8 mouse cellular contexts compared by ENCODE assay signal in genomic region chr2:13793054-13793968, GRCm38 (mm10). TPM values are rescaled to one million over a fixed set of nuclear protein-coding genes. Genes with fewer than 3 reads are reported as not detected.
DNase-seq lines count a peak whose midpoint lies in the region; ATAC-seq lines count a peak whose summit lies in the region.

No protein-coding gene starts in this region.

- peak overlapping the region; percentile 63 for H3K4me3 ChIP-seq in heart, embryonic 11.5 days (ENCODE audit: low read depth, low read length)
- peak overlapping the region; percentile 49 for H3K4me3 ChIP-seq in liver, embryonic 15.5 days (replicated peaks)
- H3K4me3 ChIP-seq in neural tube, embryonic 14.5 days (ENCODE audit: low read depth, low read length) = peak overlapping the region; percentile 64

- no peak overlapping the region for H3K27ac ChIP-seq in heart, embryonic 11.5 days (ENCODE audit: low read depth, low read length)
- no peak overlapping the region for H3K27ac ChIP-seq in liver, embryonic 15.5 days (replicated peaks)
- H3K27ac ChIP-seq in neural tube, embryonic 14.5 days (ENCODE audit: low read depth, low read length) = no peak overlapping the region

- peak; percentile 61 for ATAC-seq in heart, embryonic 11.5 days (replicated peaks; ENCODE audit: insufficient number of reproducible peaks, low FRiP score, low TSS enrichment)
- no peak for ATAC-seq in liver, embryonic 15.5 days (ENCODE audit: insufficient read depth)
- ATAC-seq in neural tube, embryonic 14.5 days (ENCODE audit: low read depth) = peak; percentile 96

- peak overlapping the region; percentile 56 for H3K9ac ChIP-seq in heart, embryonic 11.5 days (ENCODE audit: low read depth, low read length)
- no peak overlapping the region for H3K9ac ChIP-seq in liver, embryonic 15.5 days
- H3K9ac ChIP-seq in neural tube, embryonic 14.5 days (replicated peaks; ENCODE audit: low read depth, low read length) = peak overlapping the region; percentile 76

- H3K36me3 ChIP-seq in heart, embryonic 11.5 days (ENCODE audit: control insufficient read depth, insufficient read depth, low read length) = no peaks in the 10 kb centered on the region
- H3K36me3 ChIP-seq in liver, embryonic 15.5 days (replicated peaks) = no peaks in the 10 kb centered on the region
- no peaks in the 10 kb centered on the region for H3K36me3 ChIP-seq in neural tube, embryonic 14.5 days (ENCODE audit: control insufficient read depth, insufficient read depth, low read length)

- no peaks in the 10 kb centered on the region for H3K9me3 ChIP-seq in heart, embryonic 11.5 days (replicated peaks; ENCODE audit: control insufficient read depth, low read length)
- no peaks in the 10 kb centered on the region for H3K9me3 ChIP-seq in liver, embryonic 15.5 days (replicated peaks)
- no peaks in the 10 kb centered on the region for H3K9me3 ChIP-seq in neural tube, embryonic 14.5 days (ENCODE audit: control insufficient read depth, low read length)

- H3K4me1 ChIP-seq in heart, embryonic 11.5 days (ENCODE audit: control insufficient read depth, insufficient read depth, low read length) = peaks cover 3% of the 10 kb centered on the region; the same call in 1 of the 2 replicates
- H3K4me1 ChIP-seq in liver, embryonic 15.5 days (replicated peaks) = no peaks in the 10 kb centered on the region; the same call in 1 of the 2 replicates
- peaks cover 6% of the 10 kb centered on the region; the same call in 1 of the 2 replicates for H3K4me1 ChIP-seq in neural tube, embryonic 14.5 days (ENCODE audit: control insufficient read depth, insufficient read depth, low read length)

- peak; percentile 6 to 21 for DNase-seq in cerebellum, postnatal 25 days
- DNase-seq in cerebellum, adult 9-10 months = no peak
- DNase-seq in embryo, embryonic 10 days (ENCODE audit: low spot score) = peak; percentile 72
- peak; percentile 57 to 71 for DNase-seq in kidney, adult 8-10 months
- peak; percentile 8 for DNase-seq in testis, postnatal 14 days (ENCODE audit: low spot score)

- peaks cover 39% of the 10 kb centered on the region for H3K27me3 ChIP-seq in heart, embryonic 11.5 days (ENCODE audit: control insufficient read depth, insufficient read depth, low read length)
- peaks cover 39% of the 10 kb centered on the region for H3K27me3 ChIP-seq in liver, embryonic 15.5 days
- H3K27me3 ChIP-seq in neural tube, embryonic 14.5 days (ENCODE audit: control insufficient read depth, insufficient read depth, low read length) = 0 out of 2 replicates have a peak, but pooled peaks cover 7% of the 10 kb centered on the region

- peak overlapping the region; percentile 98 for H3K4me2 ChIP-seq in heart, embryonic 11.5 days
- peak overlapping the region; percentile 68 for H3K4me2 ChIP-seq in liver, embryonic 15.5 days
- peak overlapping the region; percentile 95 for H3K4me2 ChIP-seq in neural tube, embryonic 14.5 days (ENCODE audit: low read depth, low read length)

- 1% methylated on average over 85 of the region's 89 CpGs for WGBS in heart, embryonic 11.5 days (ENCODE audit: insufficient replicate concordance)
- WGBS in liver, embryonic 15.5 days (ENCODE audit: insufficient replicate concordance) = 1% methylated on average over 89 of the region's 89 CpGs
- WGBS in neural tube, embryonic 14.5 days = under 1% methylated on average over 86 of the region's 89 CpGs

RNA-seq across cellular contexts. Expression of gene St8sia6, which starts 0.6 kb away (rescaled TPM):
- 0.10 and 0.20 TPM in 2 replicates for polyA plus RNA-seq in heart, embryonic 11.5 days (2014; fragmentation: Nextera tagmentation; extraction: Ambion mirVana)
- 0.02 TPM in 1 of 2 replicates, not detected in the other for polyA plus RNA-seq in liver, embryonic 15.5 days (2015; fragmentation: Nextera tagmentation; extraction: Ambion mirVana)
- 2.2 and 4.3 TPM in 2 replicates for polyA plus RNA-seq in neural tube, embryonic 14.5 days (2014; fragmentation: Nextera tagmentation; extraction: Ambion mirVana)
